Mouse (Mus musculus) brain, embryonic 14.5 days (tissue): ENCODE data around the gene Myl12a.

Source experiments
- CTCF ChIP-seq: fragments of 200-500 bp; IDR thresholded peaks from 2 replicates; pipeline ENCODE4 v1.5.1; 2012; ENCODE audit warnings: inconsistent platforms, mild to moderate bottlenecking, moderate library complexity, borderline replicate concordance; ENCODE audit not compliant: insufficient read depth, insufficient read length; ENCODE audit errors: extremely low read depth
- POLR2A ChIP-seq: fragments of 200-500 bp; IDR thresholded peaks from 2 replicates; pipeline ENCODE4 v1.6.1; 2012; ENCODE audit warnings: mild to moderate bottlenecking, inconsistent platforms, borderline replicate concordance; ENCODE audit not compliant: poor library complexity, insufficient read depth, insufficient read length, severe bottlenecking; ENCODE audit errors: extremely low read depth

- TF ChIP-seq CTCF (no peak), POLR2A (no peak)
Measured at GRCm38 (mm10) chr17:71039851-71040581, 37.3 kb upstream of the Myl12a start.
